Mouse (Mus musculus): ENCODE data around the gene Rgs2. TPM values are rescaled to one million over a fixed set of nuclear protein-coding genes. Genes with fewer than 3 reads are reported as not detected.

Rgs2 gene
- polyA plus RNA-seq (2012; rRNA removed) = 3.3 and 3.9 TPM in 2 replicates

GRCm38 (mm10) chr1:144003904-144004740 is at the start of gene Rgs2:
Gene Rgs2 (minus strand): TSS chr1:144004161.

Other genes with a start within 250 kb of the Rgs2 start
- 0.78 and 0.90 TPM in 2 replicates for gene Trove2, start 227.1 kb downstream of the Rgs2 start, polyA plus RNA-seq (2012; rRNA removed)
- gene Uchl5, start 226.9 kb downstream of the Rgs2 start, polyA plus RNA-seq (2012; rRNA removed) = 23.8 and 26.4 TPM in 2 replicates
- gene Rgs13, start 173.2 kb upstream of the Rgs2 start, polyA plus RNA-seq (2012; rRNA removed) = not detected in 2 replicates
- gene Rgs1, start 245.1 kb upstream of the Rgs2 start, polyA plus RNA-seq (2012; rRNA removed) = 0.19 and 0.31 TPM in 2 replicates